Mouse (Mus musculus): ENCODE results near the gene Naa60.
A peak's percentile ranks its signal among the peaks of the same experiment; 100 is the strongest.
"Not testable (repeated sequence)": the region's sequence is repeated elsewhere in the genome, so short reads cannot be mapped to it uniquely, and the experiment has no call there.

Naa60 gene

DNA sequence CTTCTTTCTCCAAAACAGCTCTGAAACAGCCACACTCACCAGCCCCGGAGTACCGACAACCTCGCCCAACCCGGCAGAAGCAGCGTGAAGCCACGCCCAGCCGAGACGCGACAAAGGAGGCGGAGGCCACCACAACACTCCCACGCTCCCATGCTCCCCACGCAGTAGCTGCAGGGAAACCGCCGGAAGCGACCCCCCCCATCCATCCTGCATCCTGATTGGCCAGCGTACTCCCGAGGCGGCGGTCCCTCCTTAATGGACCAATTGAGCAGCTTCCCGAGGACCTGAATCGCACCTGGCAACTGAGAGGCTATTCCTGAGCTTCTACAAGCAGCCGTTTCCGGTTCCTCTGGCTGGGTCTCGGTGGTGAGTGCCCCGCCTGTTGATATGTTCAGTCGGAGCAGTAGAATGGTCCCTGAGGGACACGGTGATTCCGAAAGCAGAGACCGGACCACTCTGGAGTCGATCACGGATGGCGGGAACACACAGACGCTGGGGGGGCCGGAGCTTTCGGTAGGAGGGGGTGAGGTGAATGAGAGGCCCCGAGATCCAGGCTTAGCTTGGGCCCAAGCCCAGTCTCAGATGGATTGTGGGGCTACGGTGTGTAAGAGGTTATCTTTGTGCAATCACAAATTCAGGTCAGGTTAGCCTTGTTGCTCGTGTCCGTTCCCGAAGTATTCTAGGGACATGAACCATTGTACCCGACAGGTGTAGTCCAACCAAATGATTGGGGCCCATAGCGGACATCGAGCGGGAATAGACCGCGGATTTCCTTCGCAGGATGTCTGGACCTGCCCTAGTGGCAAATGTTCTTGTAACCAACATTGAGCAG is at the start of gene Naa60:
Gene Naa60 (plus strand): TSS at position 160 of the 832 bp plus-strand sequence.
- peak; percentile 93 to 95 for DNase-seq

DNA sequence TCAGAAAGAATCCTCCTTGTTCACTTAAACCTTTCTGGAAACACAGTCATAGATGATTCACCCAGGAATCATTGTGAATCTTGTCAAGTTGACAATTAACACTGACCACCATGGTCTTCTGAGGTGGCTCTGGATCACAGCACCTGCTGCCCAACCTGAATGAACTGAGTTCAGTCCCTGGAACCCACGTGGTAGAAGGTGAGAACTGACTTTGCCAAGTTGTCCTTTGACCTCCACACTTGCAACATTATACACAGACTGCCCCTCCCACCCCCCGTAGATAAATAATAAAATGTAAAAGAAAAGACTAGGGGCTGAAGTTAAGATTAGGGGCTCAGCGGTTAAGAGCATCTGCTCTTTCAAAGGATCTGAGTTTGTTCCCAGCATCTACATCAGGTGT is 44.2 kb upstream of the Naa60 start:
- no peak for DNase-seq

DNA sequence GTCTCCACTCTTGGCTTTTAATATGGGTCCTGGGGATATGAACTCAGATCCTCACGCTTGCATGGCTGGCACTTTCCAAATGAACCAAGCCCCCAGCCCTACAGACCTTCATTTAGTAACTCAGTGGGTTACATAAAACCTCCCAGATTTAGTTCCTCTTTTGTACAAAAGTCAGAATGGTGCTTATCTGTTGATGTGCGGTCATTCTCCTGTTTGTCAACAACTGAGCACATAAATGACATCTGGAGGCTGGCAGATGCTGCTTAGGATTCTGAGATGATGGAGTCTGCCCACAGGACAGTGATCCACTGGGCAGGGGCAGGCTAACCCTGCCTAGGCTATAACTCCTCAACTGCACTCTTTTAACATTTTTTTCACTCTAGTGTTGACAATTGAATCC is 42.4 kb upstream of the Naa60 start:
- DNase-seq: no peak

DNA sequence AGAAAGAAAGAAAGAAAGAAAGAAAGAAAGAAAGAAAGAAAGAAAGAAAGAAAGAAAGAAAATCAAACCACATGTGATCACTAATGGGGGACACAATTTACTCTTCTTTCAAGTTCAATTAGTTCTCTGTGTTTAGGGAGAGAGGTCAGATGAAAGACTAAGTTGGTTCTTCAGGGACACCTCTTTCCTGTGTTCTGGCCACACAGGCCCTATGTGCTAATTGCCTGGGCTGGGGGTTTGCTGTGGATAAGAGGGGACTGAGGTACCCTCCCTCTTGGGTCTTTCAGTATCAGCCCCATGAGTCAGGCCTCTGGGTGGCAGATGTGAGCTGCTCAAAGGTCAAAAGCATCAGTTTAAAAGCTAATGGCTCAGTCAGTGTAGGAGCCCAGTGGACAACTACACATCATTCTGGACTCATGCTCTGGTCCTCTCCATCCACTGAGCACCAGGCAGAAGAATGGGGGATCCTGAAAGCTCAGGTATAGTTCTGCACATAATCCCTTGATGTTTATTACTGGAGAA is 41.5 kb upstream of the Naa60 start, which contains the start of gene Olfr15:
Gene Olfr15 (plus strand): TSS at position 291 of the 522 bp plus-strand sequence.
- DNase-seq: no peak

DNA sequence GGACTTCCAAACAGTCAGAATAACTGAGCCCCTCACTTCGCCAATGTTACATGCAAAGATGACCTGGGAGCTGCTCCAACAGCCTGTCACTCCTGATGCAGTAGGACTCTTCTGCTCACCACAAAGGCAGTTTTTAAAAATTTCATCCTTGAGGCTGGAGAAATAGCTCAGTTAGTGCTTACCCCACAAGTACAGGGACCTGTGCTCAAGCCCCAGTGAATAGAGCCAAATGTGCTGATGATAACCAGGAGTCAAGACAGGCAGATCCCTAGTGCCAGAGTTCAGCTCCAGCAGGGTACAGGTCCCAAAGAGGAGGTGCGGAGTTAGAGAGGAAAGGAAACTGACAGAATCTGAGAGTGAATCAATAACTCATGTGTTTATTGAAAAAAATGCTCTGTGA is 36.7 kb upstream of the Naa60 start:
- DNase-seq: no peak

DNA sequence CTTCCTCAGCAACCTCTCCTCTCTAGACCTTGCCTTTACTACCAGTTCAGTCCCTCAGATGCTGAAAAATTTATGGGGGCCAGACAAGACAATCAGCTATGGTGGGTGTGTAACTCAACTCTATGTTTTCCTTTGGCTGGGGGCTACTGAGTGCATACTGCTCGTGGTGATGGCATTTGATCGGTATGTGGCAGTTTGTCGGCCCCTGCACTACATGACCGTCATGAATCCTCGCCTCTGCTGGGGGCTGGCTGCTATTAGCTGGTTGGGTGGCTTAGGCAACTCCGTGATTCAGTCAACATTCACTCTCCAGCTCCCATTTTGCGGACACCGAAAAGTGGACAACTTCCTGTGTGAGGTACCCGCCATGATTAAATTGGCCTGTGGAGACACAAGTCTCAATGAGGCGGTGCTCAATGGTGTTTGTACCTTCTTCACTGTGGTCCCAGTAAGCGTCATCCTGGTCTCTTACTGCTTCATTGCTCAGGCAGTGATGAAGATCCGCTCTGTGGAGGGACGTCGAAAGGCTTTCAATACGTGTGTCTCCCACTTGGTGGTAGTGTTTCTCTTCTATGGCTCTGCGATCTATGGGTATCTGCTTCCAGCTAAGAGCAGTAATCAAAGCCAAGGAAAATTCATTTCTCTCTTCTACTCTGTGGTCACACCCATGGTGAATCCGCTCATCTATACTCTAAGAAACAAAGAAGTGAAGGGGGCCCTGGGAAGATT is 32.9 kb upstream of the Naa60 start:
- DNase-seq: peak; percentile 28 to 38

DNA sequence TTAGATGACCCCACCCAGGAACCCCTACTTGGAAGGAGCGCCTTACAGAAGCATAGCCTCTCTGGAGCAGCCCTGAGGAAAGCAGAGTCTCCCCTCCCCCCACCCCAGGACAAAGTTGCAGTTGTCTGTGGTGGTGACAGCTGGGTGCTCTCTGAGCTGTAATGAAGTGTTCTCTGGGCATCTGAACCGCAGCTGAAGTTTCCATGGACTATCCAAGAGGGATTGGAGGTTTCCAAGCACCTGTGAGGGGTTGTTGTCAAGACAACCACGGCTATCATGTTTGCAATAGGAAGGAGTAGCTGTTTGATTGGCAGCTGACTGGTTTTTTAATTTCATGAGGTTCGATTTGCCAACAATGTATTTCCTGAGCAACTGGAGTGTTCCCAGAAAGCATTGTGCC is 29.2 kb upstream of the Naa60 start:
- DNase-seq: peak; percentile 14 to 23

DNA sequence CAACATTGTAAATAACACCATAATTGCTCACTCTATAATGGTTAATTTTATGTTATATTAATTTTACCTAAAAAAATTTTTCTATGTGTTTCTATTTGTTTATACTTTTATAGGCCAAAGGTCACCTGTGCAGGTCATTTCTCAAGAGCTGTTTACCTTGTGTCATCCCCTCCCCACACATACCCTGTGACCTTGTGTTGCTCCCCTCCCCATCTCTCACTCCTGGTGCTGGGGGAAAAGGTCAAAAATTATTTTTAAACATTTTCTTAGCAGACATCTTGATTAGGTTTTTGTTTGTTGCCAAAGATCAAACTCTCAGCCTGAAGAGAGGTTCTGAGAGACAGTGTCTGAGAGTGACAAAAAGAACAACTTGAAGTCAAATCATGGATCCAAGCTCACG is 28.4 kb upstream of the Naa60 start:
- no peak for DNase-seq

DNA sequence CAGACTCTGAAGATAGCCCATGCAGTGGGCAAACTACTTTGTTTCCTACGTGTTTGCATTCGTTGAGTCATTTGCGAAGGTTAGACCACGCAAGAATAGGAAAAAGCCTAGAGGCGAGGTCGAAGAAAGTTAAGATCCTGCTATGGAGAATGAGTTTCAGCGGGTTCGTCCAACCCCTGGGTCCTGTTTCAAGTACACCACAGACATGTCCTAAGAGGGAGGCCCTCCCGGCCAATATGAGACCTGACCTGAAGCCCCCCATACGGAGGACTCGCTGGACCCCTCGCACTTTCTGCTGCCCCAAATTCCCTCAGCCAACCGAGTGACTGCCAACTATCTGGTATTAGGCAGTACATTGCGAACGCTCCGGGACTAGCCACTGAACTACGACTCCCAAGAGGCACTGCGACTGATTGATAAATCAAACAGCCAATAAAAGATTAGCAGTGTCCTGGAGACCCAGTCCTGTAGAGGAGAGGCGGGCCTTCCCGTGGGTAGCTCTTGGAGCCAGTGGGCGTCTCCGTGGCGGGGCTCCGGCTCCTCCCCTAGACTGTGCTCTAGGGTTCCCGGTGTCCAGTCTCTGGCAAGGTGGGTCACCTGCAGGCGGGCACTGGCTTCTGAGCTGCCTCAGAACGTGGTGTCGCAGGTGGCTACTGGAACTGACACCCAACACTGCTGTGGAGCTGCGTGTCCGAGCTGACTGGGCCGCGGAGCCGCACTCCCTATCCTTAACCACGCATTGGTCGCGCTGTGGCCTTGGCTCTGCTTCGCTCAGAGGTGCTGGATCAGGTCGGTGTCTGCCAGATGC is 25.3 kb upstream of the Naa60 start, which contains the start of gene Zfp174:
Gene Zfp174 (plus strand): TSS at position 558 of the 808 bp plus-strand sequence.
- peak; percentile 94 to 96 for DNase-seq

DNA sequence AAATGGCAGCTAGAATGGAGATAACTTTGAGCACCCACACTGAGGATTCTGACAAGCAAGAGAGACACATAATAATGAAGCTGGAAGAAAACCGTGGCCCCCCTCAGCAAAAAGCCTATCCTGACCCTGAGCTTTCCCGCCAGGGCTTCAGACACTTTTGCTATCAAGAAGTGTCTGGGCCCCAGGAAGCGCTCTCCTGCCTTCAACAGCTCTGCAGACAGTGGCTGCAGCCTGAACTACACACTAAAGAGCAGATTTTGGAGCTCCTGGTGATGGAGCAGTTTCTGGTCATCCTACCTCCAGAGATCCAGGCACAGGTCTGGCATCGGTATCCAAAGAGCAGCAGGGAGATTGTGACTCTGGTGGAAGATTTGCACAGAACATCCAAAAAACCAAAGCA is 24.3 kb upstream of the Naa60 start:
- DNase-seq: peak; percentile 12

DNA sequence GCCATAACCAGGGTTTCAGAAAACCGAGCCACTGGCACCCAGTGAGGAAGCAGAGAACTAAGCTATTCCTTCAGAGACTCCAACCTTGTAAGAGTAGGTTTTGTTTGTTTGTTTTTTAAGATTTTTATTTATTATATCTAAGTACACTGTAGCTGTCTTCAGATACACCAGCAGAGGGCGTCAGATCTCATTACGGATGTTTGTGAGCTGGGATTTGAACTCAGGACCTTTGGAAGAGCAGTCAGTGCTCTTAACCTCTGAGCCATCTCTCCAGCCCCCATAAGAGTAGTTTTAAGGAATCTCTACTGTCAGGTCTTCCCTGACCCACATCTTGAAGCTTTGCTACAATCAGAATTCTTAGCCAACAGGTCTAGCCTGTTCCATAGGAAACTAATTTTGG is 23.8 kb upstream of the Naa60 start:
- DNase-seq: no peak

DNA sequence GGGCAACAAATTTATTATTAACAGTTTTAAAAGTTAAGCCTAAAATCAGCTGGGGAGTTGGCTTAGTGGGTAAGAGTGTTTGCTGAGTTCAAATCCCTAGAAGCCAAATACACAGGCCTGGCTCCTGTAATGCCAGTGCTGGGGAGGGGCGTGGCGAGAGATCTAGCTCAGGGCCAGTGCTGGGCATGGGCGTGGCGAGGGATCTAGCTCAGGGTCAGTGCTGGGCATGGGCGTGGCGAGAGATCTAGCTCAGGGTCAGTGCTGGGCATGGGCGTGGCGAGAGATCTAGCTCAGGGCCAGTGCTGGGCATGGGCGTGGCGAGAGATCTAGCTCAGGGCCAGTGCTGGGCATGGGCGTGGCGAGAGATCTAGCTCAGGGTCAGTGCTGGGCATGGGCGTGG is 20.9 kb upstream of the Naa60 start:
- not testable (repeated sequence) for DNase-seq

DNA sequence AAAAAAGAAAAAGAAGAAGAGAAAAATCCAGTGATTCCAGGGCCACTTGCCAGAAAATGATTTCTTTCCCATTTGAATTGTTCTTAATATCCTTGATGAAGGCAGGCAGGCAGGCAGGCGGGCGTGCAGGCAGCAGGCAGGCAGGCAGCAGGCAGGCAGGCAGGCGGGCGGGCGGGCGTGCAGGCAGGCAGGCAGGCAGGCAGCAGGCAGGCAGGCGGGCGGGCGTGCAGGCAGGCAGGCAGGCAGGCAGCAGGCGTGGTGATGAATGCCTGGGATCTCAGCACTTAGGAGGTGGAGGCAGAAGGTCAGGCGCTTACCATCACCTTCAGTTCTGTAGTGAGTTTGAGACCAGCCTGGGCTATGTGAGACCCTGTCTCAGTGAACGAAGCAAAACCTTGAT is 19.6 kb upstream of the Naa60 start:
- peak in 1 of 2 experiments; percentile 24 for DNase-seq

DNA sequence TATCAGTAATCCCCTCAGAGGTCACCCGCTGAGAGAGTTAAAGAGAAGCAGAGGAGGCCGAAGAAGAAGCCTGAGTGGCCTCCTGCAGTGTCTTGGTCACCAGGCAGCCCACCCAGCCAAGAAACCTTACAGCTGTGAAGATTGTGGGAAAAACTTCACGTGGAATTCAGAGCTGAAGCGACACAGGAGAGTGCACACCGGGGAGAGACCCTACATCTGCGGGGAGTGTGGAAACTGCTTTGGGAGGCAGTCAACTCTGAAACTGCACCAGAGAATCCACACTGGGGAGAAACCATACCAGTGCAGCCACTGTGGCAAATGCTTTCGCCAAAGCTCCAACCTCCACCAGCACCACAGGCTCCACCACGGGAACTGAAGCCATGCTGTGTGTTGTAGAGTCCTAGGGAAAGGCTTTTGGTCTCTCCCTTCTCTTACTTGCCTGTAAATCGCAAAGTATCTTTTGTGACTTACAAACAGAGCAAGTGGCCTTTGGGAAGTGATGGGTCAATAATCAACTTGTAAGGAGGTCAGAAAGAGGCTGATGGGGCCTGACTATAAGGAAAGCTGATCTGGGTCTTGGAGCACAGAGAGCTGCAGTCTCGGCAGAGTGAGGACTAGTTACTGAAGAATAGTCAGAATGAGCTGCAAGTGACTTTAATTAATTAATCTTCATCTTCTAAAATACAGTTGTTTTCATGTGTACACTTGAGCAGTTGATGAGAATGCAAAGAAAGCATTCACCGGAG is 17.6 kb upstream of the Naa60 start:
- DNase-seq: no peak

DNA sequence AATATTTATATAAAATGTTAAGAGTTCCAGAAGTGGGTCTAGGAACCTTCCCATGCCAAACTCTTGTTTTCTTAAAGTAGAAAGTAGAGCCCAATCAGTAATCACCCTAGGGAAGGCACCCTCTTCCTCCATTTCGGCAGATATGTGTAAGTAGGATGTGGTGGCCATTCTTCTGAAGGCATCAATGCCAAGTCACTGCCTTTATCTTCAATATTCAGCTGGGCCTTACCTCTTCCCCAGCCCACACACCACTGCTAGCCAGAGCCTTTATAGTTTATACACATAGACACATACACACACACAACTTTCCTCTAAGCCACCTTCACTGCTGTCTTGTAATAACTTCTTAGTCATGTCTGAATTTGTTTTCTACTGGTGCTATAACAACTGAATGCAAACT is 16.4 kb upstream of the Naa60 start:
- DNase-seq: no peak

DNA sequence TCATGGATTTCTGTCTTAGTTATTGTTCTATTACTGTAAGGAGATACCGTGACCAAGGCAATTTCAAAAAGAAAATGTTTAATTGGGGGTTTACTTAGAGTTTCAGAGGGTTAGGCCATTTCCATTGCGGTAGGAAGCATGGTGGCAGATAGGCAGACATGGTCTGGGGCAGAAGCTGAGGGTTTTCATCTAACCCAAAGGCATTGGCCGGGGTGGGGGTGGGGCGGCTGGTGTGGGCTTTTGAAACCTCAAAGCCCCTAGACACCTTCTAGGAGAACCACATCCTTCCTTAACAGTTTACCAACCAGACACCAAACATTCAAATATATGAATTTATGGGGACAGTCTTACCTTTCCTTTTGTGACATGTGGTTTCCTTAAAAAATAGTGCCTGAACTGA is 12.9 kb upstream of the Naa60 start:
- DNase-seq: no peak

DNA sequence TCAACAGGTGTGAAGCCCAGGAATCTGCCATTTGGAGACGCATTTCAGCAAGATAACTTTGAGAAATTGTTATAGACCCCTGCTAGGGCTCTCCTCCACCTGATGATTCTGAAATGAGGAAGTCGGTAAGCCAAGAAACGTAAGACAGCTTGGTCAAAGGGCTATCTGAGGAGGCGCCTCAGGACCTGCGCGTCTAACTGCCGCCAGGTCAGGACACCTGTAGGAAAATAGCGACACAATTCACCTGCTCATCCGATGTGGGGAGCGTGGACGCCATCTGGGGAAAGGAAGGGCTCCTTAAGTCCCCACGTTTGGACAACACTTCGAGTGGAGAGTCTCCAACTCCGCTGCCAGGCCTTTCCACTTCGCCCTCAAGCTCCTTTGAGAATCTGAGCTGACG is 360 bp upstream of the Naa60 start:
- DNase-seq: no peak

DNA sequence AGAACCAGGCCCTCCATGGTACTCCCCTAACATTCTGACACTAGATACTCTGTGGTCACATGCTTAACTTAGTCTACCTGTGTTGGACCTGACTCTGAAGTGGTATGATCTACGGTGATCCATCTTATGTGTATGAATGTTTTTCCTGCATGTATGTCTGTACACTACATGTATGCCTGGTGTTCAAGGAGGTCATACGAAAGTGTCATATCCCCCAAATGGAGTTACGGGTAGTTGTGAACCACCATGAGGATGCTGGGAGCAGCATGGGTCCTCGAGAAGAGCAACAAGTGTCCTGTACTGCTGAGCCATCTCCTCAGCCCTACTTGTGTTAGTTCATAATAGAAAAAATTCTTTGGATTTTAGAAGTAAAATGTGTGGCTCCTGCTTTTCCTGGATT is 4.2 kb downstream of the Naa60 start:
- DNase-seq: no peak

DNA sequence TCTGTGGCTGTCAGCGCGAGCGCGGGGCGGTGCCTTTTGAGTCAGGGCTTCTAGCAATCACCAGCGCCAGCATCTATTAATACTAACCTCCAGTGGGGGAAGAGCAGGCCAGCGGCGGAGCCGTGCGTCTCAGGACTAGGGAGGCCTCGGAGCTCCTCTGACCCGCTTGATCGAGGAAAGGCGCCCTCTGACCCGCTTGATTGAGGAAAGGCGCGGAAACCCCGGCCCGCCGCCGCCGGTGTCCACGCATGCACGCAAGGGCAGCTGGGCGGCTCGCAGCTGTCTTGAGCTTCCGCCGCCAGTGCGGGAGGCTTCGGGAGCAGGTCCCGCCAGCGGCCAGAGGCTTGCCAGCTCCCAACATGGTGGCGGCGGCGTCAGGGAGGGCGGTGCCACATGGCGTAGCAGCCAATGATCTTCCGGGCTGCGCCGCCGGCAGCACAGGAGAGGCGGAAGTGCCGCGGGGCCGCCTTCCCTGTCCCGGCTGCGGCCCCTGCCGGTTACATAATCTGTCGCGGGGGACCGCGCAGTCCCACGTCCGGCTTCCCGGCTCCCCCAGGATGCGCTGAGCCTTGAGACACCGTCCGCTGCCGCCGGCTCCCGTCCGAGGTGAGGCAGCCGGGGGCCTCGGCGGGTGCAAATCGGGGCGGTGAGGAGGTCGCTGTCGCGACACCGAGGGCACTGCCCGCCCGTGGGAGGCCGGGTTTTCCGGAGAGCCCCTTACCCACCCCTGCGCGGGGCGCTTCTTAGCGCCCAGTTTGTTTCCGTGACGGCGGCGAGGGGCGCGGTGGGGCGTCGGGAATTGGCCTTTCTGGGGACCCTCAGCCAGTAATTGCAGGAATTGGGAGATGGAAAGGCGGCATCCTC is 12.3 kb downstream of the Naa60 start, which contains the start of the genes Zfp597 and Gm20695:
Gene Zfp597 (minus strand): TSS at position 361 of the 864 bp plus-strand sequence.
Gene Gm20695 (plus strand): TSS at position 448 of the 864 bp plus-strand sequence.
- peak; percentile 96 to 98 for DNase-seq

DNA sequence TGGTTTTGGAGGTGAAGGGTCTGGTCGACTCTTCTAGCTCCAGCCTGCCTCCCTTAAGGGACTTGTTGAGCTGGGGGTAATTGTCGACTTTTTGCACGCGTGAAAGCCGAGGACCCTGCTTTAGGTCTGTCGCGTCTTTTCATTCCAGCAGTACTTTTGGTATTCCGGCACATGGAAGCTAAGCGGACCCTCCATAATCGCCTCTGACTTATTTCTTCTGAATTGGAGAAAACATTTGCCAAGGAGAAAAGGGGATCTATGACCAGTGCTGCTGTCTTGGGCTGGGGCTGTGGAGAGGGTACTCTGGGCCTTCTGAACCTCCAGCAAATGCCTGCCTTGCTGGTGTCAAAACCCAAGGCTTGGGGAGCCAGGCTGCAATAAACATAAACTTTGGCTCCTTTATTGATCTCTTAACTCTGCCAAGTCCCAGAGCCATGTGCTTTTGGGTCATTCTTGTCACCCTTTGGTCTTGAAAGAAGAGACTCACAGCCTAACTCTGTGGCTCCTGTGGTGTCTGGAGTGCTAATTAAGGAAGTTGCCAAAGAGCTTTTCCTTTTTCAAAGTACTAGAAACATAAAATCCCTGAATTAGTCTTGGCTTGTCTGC is 13.0 kb downstream of the Naa60 start:
- DNase-seq: no peak
